Mouse (Mus musculus) gastrocnemius, adult 18-20 months (tissue): ENCODE measurements at regions not wholly inside any gene's neighbourhood (a gene's known extent, or its start where the extent isn't known, plus 50 kb on each side); places are given as distances from the start of the nearest gene placed in this dataset.
A peak's percentile ranks its signal among the peaks of the same experiment; 100 is the strongest.

Experiments used
- DNase-seq: peaks from one replicate; pipeline ENCODE4 v3.0.0; 2021; ENCODE audit warnings: low spot score

DNA sequence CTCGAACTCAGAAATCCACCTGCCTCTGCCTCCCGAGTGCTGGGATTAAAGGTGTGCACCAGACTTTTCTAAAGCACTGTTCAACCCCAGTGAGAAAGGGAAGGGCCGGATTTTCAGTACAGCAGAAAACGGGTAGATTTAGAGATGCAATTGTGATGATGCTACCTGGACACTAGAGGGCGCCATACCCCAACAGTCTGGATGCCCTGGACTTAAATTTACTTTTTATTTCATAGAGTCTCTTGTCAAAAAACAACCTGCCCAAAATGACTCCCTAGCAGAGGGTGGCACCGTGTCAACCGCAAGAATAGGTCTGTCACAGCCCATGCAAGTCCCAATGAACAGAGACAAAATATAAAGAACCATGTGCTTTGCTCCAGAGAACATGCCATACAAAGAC lies 394.2 kb downstream of the Sox9 start:
- peak; percentile 18 for DNase-seq

DNA sequence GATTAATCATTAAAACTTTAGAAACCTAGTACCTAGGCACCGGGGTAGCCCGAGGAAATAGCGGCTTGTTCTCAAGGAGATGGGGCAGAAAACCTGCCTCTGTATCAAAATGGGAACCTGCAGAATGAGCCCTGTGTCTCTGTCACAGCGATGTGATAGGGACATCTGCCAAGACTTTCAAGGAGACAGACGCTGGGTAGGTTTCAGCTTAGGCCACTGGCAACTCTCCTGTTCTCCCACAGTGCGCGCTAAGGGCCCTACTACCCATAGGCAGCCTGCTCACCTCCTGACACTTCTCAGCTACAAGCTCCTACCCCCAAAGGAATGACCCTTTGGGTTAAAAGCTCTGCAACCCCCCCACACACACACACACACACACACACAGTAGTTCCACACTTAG lies 396.4 kb downstream of the Sox9 start:
- DNase-seq: no peak

DNA sequence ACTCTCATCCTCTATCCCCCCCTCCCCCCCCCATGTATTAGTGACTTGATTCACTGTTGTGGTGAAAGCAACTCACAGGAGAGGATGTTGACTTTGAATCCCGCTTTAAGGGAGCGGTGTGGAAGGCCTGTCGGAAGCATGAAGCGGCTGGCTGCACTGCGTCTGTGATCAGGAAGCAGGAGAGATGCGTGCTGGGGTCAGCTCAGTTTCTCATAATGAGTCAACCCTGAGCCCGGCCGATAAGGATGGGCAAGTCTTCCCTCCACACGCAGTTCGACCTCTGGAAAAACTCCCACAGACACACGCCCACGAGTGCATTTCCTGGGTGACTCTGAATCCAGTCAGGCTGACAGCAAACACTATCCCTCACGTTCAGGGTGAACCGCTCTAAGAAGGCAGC lies 398.0 kb downstream of the Sox9 start:
- no peak for DNase-seq

DNA sequence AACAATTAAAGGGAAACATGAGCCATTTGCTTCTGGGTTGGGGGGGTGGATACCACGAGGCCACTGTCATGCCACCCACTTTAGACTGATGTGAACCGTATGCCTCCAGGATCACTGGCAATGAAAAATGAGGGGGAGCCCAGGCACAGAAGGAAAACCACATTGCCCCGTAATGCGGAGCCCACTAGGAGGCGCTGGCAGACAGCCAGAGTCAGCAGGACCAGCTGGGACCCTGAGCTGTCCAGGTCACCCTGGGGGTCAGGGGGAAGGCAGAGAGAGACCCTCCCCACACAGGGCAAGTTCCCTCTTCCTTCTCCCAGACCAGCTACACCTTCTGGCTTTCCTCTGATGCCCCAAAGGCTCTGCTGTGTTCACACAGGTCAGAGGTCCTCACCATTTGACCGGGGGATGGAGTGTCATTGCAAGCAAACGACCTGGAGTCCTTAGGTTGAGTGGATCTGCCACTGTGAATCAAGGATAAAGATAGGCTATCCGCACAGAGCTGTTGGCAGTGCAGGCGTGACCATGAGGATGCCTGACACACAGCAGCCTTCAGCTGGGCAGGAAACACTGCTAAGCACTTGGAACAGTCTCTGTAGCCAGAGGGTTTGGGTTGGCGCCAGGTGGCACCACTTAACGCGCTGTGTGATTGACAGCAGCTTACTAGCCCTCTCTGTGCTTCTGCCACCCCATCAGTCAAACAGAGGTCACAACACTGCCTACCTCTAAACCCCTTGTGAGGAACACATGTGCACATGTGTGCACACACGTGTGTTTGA lies 400.2 kb downstream of the Sox9 start:
- DNase-seq: no peak

DNA sequence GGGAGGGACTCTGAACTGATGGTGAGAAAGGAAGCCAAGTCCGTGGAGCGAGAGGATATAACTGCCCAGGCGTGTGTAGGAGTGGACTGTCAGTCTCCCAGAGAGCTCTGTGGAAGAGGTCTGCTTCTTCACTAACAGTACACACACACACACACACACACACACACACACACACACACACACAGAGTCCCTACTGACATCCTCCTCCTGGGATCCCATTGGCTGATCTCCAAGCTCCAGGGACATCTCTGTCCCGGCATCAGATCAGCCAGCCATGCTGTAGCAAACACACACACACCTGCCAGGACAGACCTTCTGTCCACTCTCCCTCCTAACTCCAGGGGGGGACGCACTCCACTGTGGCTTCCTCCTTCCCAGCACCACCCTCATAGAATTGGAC lies 401.5 kb downstream of the Sox9 start:
- DNase-seq: no peak

DNA sequence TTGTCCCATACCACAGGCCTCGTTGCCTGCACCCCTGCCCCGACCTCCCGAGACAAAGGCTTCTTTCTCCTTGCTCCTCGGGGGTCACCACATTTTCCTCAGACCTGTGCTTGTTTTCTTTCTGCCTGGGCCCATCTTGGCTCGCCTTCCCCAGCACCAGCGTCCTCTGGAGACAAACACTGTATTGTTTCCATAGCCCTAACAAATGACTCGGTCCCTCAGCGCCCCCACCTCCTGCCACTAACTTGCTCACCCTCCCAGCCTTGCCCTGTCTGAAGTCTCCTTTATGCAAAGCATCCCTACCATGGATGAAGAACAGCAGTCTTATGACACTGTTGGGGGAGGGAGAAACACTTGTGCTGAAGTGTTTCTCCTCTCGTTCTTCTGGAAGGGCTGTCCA lies 402.1 kb downstream of the Sox9 start:
- DNase-seq: no peak

DNA sequence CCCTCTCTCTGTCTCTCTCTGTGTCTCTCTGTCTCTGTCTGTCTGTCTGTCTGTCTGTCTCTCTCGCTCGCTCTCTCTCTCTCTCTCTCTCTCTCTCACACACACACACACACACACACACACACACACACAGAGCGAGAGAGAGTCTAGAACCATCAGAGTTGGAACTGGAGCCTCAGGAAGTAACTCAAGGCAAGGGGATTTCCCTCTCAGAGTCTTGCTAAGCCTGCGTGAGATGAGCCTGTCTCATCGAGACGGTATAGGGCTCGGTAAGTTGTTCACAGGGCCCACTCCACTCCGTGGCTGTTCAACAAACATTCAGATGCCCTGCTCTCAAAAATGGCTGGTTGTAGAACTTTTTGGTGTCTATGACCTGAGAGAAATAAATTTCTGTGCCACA lies 405.4 kb downstream of the Sox9 start:
- DNase-seq: no peak

DNA sequence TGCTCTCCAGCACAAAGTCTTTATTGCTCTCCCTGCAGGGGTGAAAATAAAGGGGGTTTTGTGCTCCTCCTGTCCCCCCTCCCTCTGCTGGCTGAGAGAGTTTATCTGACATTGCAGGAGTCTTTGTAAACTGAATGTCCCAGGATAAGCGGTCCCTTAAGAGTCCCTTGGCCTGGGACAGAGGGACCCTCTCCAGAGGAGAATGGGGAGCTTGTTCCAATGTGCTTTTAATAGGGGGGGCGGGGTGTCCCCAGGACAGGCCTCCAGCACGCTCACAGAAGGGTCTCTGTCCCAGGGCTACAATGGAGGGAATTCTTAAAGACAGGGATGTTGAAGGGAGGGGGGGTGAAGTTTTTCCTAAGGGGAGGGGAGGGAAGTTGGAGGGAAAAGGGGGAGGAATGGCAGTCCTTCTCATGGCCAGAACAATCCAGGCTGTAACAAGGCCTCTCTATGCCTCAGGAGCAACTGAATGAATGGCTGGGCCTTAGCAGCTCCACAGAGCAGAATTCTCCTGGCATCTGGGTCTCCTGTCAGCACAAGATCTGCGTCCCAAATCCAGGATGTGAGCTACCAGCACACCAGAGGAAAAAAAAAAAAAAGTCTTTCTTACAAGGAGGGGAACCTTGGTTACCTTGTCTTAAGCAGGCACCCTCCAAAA lies 406.4 kb downstream of the Sox9 start:
- DNase-seq: no peak

DNA sequence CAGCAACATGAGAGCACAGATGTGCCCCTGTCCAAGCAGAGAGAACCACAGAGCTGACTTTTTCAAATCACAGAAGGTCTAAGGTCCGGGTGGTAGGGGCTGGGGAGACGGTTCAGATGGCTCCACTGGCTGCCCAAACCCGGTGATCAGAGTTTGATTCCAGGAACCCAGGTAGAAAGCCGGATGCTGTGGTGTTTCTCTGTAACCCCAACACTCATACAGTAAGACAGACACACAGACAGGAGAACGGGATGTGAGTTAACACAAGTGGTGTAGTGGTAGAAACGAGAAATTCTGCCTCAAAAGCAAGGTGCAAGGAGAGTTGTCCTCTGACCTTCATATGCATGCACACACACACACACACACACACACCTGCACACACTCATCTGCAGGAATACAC lies 408.0 kb downstream of the Sox9 start:
- DNase-seq: no peak

DNA sequence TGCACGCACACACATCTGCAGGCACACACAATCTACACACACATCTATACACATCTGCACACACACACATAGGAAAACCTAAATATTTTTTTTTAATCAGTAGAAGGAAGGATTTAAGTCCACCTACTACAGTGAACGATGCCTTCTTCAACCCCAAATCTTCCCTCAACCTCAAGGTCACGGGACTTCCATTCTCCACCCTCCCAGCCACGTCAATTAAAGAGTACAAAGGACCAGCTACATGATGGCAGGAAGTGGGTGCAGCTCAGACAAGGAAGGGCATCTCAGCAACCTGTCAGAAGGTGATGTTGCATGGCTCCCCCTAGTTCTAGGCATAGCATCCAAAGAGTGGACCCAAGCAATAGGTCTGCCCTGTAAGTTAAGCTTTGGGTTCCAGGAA lies 408.5 kb downstream of the Sox9 start:
- DNase-seq: no peak

DNA sequence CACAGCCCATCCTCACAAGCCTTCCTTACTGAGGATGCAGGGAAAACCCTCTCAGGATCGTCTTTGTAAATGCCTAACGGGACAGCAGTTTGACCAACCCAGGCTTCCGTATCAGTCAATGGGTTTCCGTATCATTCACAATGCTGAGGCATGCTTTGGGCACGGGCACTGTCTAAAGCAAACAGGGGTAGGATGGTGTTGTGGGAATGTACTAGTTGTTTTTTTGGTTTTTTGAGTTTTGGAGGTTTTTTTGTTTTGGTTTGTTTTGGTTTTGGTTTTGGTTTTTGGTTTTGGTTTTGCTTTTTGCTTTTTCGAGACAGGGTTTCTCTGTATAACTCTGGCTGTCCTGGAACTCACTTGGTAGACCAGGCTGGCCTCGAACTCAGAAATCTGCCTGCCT lies 409.0 kb downstream of the Sox9 start:
- DNase-seq: no peak

DNA sequence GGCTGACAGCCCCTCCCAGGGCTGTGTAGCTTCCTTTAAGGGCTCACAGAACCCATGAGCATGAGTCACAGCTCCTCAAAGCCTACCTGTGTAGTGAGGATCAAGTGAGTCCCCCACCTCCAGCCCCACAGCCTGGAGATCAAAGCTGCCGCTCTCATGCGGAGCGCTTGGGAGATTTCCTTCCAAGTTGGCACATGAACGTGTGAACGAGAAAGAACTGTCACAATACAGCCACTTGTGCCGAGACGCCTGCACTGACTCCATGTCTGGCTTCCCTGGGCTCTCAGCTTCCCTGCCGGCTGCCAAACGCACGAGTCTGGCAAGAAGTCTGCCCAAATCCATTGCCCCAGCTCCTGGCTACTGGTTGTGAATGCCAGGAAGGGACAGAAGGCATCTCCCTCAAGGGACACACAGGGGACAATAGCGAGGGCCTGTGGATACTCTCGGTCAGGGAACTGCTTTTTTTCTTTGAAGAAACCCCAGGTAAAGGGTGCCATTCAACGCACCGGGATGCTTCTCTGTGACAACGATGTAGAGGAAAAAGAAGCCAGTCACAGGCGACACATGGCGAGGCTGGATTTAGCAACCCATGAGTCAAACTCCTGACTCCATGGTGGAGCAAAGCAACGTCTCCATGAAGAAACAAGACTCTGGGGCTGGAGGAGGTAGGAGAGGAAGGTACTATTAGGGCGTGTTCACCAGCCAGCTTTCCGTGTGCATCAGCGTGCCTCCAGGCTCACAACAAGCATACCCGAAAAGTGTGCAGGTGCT lies 410.2 kb downstream of the Sox9 start:
- no peak for DNase-seq

DNA sequence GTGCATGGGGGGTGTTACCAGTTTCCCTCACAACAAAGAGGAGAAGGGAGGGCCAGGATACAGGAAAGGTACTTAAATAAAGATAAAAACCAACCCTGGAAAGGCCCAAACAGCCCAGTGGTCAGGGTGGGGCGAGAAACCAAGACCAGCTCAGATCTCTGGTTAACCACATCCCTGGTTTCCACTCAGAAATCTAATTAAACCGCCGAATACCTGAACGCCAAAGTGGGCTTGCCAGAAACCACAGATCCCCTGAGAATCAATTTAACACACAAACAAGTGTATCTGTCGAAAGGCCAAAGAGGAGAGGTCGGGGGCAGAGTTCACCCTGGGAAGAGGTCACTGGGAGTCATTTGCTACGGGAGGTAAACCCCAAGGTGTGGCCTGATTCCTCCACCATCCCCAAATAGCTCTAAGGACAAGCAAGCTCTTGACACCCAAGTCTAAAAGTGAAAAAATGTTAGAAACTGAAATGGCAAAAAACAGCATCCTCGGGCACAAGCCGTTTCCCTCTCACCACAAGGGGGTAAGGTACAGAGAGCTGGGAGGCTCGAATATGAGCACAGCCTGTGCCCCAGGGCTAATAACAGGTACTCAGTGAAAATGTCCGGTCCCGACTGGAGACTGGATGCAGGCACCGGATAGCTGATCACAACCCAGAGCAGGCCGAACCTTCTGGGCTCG lies 412.3 kb downstream of the Sox9 start:
- no peak for DNase-seq
